Mouse (Mus musculus): Measurements from ENCODE around the gene Gm21060. TPM values are rescaled to one million over a fixed set of nuclear protein-coding genes. Genes with fewer than 3 reads are reported as not detected.
"Not testable (repeated sequence)": the region's sequence is repeated elsewhere in the genome, so short reads cannot be mapped to it uniquely, and the experiment has no call there.

Gm21060 gene
- polyA plus RNA-seq (2012; ENCODE audit: insufficient read depth, insufficient read length, missing spikeins) = not detected in 2 replicates

DNA sequence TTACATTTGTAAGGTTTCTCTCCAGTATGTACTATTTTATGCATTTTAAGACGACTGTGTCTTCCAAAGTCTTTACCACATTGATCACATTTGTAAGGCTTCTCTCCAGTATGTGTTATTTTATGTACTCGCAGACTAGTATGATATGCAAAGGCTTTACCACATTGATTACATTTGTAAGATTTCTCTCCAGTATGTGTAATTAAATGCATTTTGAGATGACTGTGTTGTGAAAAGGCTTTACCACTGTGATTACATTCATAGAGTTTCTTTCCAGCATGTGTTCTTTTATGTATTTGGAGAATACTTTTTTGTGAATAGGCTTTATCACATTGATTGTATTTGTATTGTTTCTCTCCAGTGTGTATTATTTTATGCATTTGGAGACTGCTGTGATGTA lies at the start of gene Gm21060:
Gm21060 (minus strand) TSS at position 101 of the 400 bp plus-strand sequence.
- no peak within 1 kb of the TSS for H3K27ac ChIP-seq (ENCODE audit: insufficient read depth, low read depth, low read length)
- H3K4me3 ChIP-seq (ENCODE audit: insufficient read depth, low read length) = no peak within 1 kb of the TSS

DNA sequence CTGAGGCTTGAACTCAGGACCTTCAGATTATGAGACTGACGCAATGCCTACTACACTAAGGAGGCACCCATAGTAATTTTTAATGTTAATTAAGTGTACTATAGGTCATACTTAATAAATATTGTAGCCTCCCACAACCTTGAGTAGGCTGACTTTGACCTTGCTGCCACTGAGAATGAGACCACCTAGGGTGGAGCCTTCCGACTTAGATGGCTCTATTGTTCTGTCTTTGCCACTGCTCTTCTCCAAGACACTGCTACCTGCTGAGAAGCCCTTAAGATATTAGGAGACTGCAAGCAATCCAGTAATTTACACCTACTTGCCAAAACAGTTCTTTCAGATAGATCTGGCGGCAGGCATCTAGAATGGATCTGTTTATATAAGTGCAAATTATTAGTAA lies 24.0 kb upstream of the Gm21060 start:
- not testable (repeated sequence) for H3K4me1 ChIP-seq (ENCODE audit: control insufficient read depth, insufficient read depth, low read length); H3K27ac ChIP-seq (ENCODE audit: insufficient read depth, low read depth, low read length); H3K4me3 ChIP-seq (ENCODE audit: insufficient read depth, low read length)

More for the DNA sequence above, at the start of gene Gm21060:
- TF ChIP-seq CTCF (IDR thresholded peaks at IDR 0.05; ENCODE audit: low read depth, low read length) (no peak), POLR2A (IDR thresholded peaks at IDR 0.05; ENCODE audit: borderline replicate concordance, low read depth, low read length) (no peak)
- H3K4me1 ChIP-seq (ENCODE audit: control insufficient read depth, insufficient read depth, low read length) = no peaks in the 10 kb centered on the region

DNA sequence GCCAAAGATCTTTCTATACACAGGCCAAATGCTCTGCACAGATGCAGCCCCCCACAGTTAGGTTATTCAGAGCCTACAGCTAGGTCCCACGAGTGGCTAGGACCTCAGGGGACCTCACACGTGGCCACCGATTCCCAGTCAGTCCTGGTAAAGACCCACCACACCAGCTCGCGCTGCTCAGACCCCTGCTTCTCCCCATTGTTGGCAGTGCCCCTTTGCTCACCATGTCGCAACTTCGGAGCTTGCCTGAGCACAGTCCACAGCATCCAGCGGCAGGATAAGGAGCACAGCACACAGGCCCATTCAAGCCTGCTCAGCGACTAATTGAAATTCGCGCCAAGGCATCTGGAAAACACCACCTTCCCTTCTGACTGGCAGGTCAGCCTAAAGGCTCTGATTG lies 16.3 kb upstream of the Gm21060 start:
- not testable (repeated sequence) for H3K4me3 ChIP-seq (ENCODE audit: insufficient read depth, low read length); H3K27ac ChIP-seq (ENCODE audit: insufficient read depth, low read depth, low read length)

DNA sequence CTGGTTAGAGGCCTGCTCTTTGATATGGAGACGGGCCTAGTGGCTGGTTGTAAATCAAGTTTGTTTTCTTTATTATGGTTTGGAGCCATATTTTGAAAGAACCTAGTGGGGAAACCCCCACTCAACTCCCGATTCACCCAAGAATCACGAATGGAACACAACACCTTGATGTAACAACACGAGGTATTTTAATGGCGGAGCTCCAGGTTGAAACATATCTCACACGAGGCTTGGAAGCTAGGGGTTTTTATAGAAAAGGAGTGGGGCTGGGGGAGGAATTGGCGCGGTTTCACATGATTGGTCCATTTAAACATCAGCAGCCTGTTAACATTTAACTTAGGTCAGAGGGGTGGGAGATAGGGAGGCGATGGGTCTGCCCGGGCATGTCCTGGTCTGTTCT lies 15.5 kb upstream of the Gm21060 start:
- H3K4me3 ChIP-seq (ENCODE audit: insufficient read depth, low read length); H3K27ac ChIP-seq (ENCODE audit: insufficient read depth, low read depth, low read length); H3K4me1 ChIP-seq (ENCODE audit: control insufficient read depth, insufficient read depth, low read length): not testable (repeated sequence)

More for the DNA sequence above, 16.3 kb upstream of the Gm21060 start:
- not testable (repeated sequence) for H3K4me1 ChIP-seq (ENCODE audit: control insufficient read depth, insufficient read depth, low read length)

DNA sequence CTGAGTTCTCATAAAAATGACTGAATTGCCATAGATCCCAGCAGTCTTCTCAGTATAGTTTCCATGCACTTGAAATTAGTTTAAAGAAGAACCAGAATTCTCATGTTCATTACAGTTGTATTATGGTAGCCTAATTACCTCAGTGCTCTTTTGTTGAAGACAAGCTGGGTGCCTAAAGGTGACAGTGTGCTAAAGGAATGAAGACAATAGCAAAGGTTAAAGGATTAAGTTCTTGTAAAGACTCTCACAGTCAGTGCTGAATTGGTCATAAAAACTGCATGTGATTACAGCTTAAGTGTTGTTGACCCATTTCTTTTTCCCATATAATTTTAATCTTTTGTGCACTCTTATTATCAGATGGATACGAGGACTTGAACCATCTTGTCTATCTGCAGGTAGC lies 11.2 kb upstream of the Gm21060 start:
- H3K4me3 ChIP-seq (ENCODE audit: insufficient read depth, low read length); H3K27ac ChIP-seq (ENCODE audit: insufficient read depth, low read depth, low read length); H3K4me1 ChIP-seq (ENCODE audit: control insufficient read depth, insufficient read depth, low read length): not testable (repeated sequence)

DNA sequence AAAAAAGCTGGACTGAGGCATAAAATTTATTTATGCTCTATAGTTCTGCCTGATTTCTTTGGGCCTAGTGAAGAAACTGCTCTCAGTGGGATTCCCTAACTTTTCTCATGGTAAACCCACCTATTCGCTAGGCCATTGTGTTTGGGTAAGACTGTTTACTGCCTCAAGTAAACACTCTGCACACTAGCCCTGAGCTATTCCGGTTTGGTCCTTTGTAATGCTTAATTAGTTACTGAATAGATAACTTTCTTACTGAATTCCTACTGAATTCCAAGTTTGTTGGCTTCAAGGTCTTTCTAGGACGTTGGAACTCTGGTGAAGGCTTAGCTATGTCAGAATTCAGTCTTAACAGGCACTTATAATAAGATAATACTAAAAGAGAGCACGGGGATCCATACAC lies 11.8 kb downstream of the Gm21060 start:
- H3K27ac ChIP-seq (ENCODE audit: insufficient read depth, low read depth, low read length); H3K4me1 ChIP-seq (ENCODE audit: control insufficient read depth, insufficient read depth, low read length); H3K4me3 ChIP-seq (ENCODE audit: insufficient read depth, low read length): not testable (repeated sequence)

DNA sequence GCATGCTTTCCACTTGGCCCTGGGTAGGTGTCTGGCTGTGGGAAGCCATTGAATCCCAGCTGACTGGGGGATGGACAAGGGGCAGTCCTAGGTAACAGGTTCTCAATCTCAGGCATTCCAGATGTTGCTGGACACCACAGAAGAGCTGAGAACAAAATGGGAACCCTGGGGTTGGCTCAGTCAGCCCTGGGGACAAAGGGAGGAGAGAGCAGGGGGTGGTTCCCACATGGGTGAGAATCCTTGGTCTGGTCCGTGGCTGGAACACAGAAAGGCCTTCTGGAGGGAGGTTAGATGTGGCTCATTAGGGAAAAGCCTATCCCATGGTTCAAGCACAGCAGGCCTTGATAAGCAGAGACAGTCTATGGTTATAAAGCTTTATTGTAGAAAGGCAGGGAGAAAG lies 13.3 kb downstream of the Gm21060 start:
- no peaks in the 10 kb centered on the region for H3K4me1 ChIP-seq (ENCODE audit: control insufficient read depth, insufficient read depth, low read length)
- TF ChIP-seq CTCF (IDR thresholded peaks at IDR 0.05; ENCODE audit: low read depth, low read length) (no peak), POLR2A (IDR thresholded peaks at IDR 0.05; ENCODE audit: borderline replicate concordance, low read depth, low read length) (no peak)
- H3K4me3 ChIP-seq (ENCODE audit: insufficient read depth, low read length) = no peak overlapping the region
- H3K27ac ChIP-seq (ENCODE audit: insufficient read depth, low read depth, low read length) = no peak overlapping the region

DNA sequence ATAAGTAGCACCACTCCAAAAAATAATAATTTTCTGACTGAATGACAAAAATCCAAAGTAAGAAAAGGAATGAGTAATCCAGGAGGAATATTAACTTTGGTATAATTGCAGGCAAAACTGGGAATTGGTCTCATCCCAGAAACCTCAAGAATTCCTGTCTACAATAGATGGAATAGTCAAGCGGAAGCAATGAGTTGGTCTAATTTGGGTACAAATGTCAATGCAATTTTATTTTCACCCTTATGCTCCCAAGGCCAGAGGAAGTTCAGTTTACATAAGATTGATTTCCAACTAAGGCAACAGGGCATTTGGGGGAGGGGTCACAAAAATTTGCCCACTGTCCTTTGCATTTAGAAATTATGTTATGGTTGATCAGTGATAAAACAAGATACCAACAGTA lies 21.4 kb downstream of the Gm21060 start:
- Histone ChIP-seq H3K4me3 (ENCODE audit: insufficient read depth, low read length) (no peak overlapping the region), H3K4me1 (ENCODE audit: control insufficient read depth, insufficient read depth, low read length) (no peaks in the 10 kb centered on the region), H3K27ac (ENCODE audit: insufficient read depth, low read depth, low read length) (no peak overlapping the region)
- no peak for TF ChIP-seq CTCF (IDR thresholded peaks at IDR 0.05; ENCODE audit: low read depth, low read length)
- TF ChIP-seq POLR2A (IDR thresholded peaks at IDR 0.05; ENCODE audit: borderline replicate concordance, low read depth, low read length) = no peak

DNA sequence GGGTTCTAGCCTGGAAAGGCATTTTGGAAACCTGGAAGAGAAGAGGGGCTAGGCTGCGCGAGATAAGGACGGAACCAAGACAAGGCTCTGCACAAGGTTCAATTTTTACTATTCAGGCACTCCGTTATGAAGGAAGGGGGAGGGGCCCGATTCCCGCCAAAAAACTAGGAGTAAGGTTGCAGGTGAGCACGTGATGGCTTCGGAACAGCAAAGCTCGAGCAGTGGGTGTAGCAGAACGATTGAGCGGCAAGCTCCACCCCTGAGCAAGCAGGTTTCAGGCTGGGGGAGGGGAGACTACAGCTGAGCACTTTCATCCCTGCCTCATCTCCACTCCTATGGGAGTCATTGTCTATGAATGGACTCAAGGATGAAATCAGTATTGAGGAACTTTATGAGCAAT lies 27.7 kb downstream of the Gm21060 start:
- not testable (repeated sequence) for H3K4me1 ChIP-seq (ENCODE audit: control insufficient read depth, insufficient read depth, low read length); H3K27ac ChIP-seq (ENCODE audit: insufficient read depth, low read depth, low read length); H3K4me3 ChIP-seq (ENCODE audit: insufficient read depth, low read length)

DNA sequence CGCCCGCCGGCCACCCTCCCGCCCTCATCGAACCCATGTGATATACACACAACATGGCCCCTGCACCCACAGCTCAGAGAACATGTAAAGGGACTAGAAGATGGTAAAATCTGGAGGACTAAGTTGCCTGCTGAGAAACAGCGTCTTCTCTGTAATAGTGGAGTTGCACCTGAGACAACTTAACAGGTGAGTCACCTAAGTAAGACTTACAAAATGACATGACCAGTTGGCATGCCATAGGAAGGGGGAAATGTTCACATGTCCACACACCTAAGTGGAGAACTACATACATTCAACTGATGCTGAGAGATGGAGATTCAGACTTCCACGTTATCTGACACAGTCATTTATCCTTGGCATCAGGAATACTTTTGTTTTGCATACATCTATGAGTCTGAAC lies 29.7 kb downstream of the Gm21060 start:
- Histone ChIP-seq H3K27ac (ENCODE audit: insufficient read depth, low read depth, low read length) (no peak overlapping the region), H3K4me1 (ENCODE audit: control insufficient read depth, insufficient read depth, low read length) (no peaks in the 10 kb centered on the region; the same call in none of the 2 replicates), H3K4me3 (ENCODE audit: insufficient read depth, low read length) (no peak overlapping the region)
- TF ChIP-seq POLR2A (IDR thresholded peaks at IDR 0.05; ENCODE audit: borderline replicate concordance, low read depth, low read length) = no peak
- no peak for TF ChIP-seq CTCF (IDR thresholded peaks at IDR 0.05; ENCODE audit: low read depth, low read length)

DNA sequence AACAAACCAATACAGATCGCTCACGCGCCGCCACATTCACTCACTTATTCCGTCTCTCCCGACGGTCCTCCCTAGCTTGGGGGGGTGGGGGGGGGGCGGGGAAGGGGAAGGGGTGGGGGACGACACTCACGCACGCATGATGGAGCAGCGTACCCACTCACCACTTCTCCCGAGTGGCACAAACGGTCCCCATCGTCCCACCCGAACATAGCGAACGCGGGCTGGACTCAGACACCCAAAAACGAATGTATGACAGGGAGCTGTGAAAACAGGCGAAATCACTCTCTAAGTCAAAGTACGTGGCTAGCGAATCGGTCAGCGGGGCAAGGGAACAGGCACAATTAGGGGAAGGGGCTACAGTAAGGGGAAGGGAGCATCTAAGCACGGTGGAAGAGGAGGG lies 30.2 kb downstream of the Gm21060 start:
- Histone ChIP-seq H3K4me1 (ENCODE audit: control insufficient read depth, insufficient read depth, low read length) (no peaks in the 10 kb centered on the region; the same call in none of the 2 replicates), H3K4me3 (ENCODE audit: insufficient read depth, low read length) (no peak overlapping the region), H3K27ac (ENCODE audit: insufficient read depth, low read depth, low read length) (no peak overlapping the region)
- TF ChIP-seq POLR2A (IDR thresholded peaks at IDR 0.05; ENCODE audit: borderline replicate concordance, low read depth, low read length) (no peak), CTCF (IDR thresholded peaks at IDR 0.05; ENCODE audit: low read depth, low read length) (no peak)

DNA sequence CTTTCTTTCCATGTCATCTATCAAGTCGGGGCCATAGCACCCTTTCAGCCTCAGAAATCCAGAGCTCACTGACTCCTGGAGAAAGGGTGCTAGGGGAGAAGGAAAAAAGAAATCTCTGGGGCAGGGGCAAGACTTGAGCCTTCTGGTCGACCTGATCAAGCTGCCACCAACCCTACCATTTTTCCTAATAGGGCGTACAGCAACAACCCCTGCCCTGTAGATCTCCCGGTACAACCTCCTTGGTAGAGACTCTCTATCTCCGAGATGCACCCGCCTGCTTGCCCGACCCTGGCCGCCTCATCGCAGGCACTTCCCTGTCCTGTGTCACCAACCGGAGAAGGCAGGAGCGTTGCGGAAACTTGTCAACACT lies 30.6 kb downstream of the Gm21060 start:
- no peak for TF ChIP-seq CTCF (IDR thresholded peaks at IDR 0.05; ENCODE audit: low read depth, low read length)
- TF ChIP-seq POLR2A (IDR thresholded peaks at IDR 0.05; ENCODE audit: borderline replicate concordance, low read depth, low read length) = no peak
- no peak overlapping the region for H3K4me3 ChIP-seq (ENCODE audit: insufficient read depth, low read length)
- H3K27ac ChIP-seq (ENCODE audit: insufficient read depth, low read depth, low read length) = no peak overlapping the region

More for the DNA sequence above, 30.6 kb downstream of the Gm21060 start:
- no peaks in the 10 kb centered on the region; the same call in none of the 2 replicates for H3K4me1 ChIP-seq (ENCODE audit: control insufficient read depth, insufficient read depth, low read length)
